Mouse (Mus musculus): Measurements from ENCODE around the gene Cdhr5.

The Cdhr5 gene

DNA sequence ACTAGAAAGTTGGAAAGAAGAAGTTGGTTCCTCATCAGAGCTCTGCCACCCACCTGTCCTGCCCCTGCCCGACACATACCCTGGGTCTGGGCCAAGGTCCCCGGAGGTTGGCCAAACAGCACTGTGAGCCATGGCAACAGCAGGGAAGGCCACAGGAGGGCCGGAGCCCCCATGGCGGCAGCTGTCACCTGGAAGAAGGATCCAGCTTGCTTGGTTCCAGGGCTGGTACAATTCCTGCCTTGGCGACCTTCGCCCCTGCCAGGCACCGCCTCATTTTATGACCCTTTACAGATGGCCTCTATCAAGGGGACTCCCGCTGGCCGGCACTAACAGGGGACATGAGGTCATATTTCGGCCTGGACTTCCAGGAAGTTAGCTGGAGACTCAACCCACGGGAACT is at the start of gene Cdhr5:
Cdhr5 (minus strand) TSS at position 241 of the 400 bp plus-strand sequence.
- DNase-seq (ENCODE audit: low read depth, low spot score) = no peak

- no peak for DNase-seq (ENCODE audit: low read depth, low spot score)
These were observed 48.1 kb upstream of the Cdhr5 start for GRCm38 (mm10) chr7:141324686-141325085.

GRCm38 (mm10) chr7:141319446-141319845 is 42.9 kb upstream of the Cdhr5 start:
- no peak for DNase-seq (ENCODE audit: low read depth, low spot score)

- DNase-seq (ENCODE audit: low read depth, low spot score) = no peak
These were observed 41.1 kb upstream of the Cdhr5 start for GRCm38 (mm10) chr7:141317619-141318132.

GRCm38 (mm10) chr7:141315974-141316373 is 39.4 kb upstream of the Cdhr5 start:
- peak; percentile 48 for DNase-seq (ENCODE audit: low read depth, low spot score)

GRCm38 (mm10) chr7:141315076-141315475 is 38.5 kb upstream of the Cdhr5 start:
- no peak for DNase-seq (ENCODE audit: low read depth, low spot score)

DNA sequence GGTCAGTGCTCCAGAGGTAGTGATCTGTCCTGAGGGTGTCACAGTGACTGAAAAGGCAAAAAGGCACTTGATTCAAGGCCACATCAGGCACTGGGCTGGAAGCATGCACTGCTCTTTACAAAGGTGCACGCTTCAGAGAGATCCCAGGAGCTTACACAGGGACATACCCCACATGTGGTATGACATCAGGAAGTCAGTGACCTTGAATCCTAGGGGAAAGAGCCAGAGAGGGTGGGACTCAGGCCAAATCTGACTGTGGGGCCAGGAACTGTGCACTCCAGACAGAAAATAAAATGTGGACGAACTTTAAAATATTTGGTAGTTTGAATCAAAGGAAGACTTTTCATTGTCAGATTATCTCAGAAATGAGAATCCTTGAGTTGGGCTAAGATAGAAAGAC is 37.8 kb upstream of the Cdhr5 start:
- DNase-seq (ENCODE audit: low read depth, low spot score) = no peak

- DNase-seq (ENCODE audit: low read depth, low spot score) = no peak
These were observed 28.0 kb upstream of the Cdhr5 start for GRCm38 (mm10) chr7:141304537-141304936.

GRCm38 (mm10) chr7:141302702-141303268 is 26.2 kb upstream of the Cdhr5 start:
- no peak for DNase-seq (ENCODE audit: low read depth, low spot score)

DNA sequence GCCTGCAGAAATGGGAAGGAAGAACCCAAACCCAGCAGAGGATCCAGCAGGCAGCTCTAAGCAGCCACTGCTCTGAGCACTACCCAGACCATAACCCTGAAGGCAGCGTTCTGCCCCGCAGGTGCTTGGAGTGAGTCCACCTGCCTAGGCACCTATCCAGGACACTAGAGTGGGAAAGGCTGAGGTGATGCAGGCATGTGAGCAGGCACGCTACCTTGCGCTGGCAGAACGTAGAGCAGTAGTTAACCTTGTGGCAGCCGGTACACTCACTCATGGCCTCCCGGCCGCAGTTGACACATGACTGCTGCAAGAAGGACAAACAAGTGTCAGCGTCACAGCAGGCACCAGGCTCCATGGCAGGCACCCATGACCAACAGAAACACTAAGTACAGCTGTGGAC is 24.8 kb upstream of the Cdhr5 start:
- no peak for DNase-seq (ENCODE audit: low read depth, low spot score)

GRCm38 (mm10) chr7:141299175-141299574 is 22.6 kb upstream of the Cdhr5 start:
- DNase-seq (ENCODE audit: low read depth, low spot score) = no peak

DNA sequence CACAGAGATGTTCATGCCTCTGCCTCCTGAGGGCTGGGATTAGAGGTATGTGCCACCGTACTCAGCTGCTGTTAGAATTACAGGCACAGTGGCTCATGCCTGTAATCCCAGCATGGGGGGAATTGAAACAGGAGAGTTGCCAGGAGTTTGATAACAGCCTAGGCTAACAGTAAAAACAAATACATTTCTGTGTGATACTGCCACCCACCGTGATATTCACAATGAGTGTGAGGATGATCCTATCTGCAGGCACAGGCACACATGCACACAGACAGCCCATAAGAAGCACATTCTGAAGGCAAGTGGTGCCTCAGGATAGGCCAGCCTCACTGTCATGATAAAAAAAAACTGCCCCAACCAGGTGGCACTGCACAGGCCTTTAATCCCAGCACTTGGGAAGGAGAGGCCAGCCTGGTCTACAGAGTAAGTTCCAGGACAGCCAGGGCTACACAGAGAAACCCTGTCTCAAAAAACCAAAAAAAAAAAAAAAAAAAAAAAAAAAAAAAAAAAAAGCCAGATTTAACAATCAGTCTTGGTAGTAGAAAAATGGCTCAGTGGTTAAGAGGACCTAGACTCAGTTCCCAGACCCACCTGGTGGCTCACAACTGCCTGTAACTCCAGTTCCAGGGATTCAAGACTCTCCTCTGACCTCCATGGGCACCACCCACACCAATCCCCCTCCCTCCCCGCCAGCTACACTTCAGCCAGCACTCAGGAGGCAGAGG is 21.5 kb upstream of the Cdhr5 start:
- DNase-seq (ENCODE audit: low read depth, low spot score) = no peak

GRCm38 (mm10) chr7:141294479-141294878 is 17.9 kb upstream of the Cdhr5 start:
- DNase-seq (ENCODE audit: low read depth, low spot score) = no peak

GRCm38 (mm10) chr7:141293852-141294471 is 17.4 kb upstream of the Cdhr5 start:
- no peak for DNase-seq (ENCODE audit: low read depth, low spot score)

GRCm38 (mm10) chr7:141292583-141293388 is 16.2 kb upstream of the Cdhr5 start:
- no peak for DNase-seq (ENCODE audit: low read depth, low spot score)

- no peak for DNase-seq (ENCODE audit: low read depth, low spot score)
These were observed 15.5 kb upstream of the Cdhr5 start, which contains the start of gene Drd4 for GRCm38 (mm10) chr7:141291921-141292582. Gene Drd4, plus strand, starts transcription at chr7:141292006.

GRCm38 (mm10) chr7:141288042-141288441 is 11.5 kb upstream of the Cdhr5 start:
- no peak for DNase-seq (ENCODE audit: low read depth, low spot score)

DNA sequence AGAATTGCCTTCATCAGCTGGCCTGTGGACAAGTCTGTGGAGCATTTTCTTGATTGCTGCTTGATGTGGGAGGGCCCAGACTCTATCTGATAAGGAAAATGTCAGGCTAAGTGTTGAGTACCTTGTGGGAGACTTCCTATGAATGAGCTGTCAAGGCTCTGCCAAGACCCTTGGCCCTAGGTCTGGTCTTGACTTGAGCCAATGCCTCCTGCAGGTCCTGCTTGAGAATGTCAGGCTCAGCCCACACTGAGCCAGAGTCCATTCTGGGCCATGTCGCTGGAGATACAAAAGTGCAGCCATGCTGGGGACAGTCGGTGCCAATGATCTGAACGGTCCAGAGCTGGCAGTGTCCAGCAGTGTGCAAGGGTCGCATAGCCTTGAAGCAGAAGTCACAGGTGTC is 6.2 kb upstream of the Cdhr5 start:
- no peak for DNase-seq (ENCODE audit: low read depth, low spot score)

- DNase-seq (ENCODE audit: low read depth, low spot score) = no peak
These were observed 4.9 kb upstream of the Cdhr5 start for GRCm38 (mm10) chr7:141281442-141281841.

DNA sequence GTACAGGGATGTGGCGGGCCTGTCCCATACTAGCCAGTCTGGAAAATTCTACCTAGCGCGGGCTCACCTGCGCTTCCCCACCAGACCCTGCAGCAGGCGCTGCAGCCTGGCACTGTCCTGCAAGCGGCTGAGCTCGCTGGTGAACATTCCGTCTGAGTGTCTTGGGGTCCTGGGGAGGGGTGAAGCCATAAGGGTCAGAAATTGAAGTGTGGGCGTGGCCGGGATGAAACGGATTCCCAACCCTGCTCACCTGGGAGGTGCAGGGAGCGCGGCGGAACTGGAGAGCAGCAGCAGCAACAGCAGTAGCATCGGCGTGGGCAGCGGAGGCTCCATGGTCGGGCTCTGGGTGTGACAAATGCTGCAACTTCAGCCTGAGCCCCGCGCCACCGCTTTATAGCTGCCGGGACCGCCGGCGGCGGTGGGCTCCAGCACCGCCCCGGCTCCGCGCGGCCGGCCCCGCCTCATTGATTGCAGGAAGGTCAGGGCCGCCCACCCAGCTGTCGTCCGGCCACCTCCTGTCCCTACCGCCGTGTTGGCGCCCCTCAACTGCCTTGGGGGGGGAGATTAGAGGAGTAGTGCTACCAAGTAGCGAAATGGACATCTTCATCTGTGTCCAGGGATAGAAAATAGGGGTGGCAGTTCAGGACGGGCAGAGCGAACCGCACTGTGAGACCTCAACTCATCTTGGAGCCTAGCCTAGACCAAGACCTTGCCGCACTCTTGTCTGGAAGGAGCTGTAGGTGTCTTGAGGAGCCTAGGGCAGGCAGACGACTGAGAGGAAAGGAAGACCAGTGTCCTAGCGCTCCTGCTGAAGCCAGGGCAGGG is 2.4 kb upstream of the Cdhr5 start, which contains the start of gene Sct:
Sct (minus strand) TSS at position 368 of the 825 bp plus-strand sequence.
- no peak for DNase-seq (ENCODE audit: low read depth, low spot score)

Measured in 3T3-L1 (cell line).